Mouse (Mus musculus): Measurements from ENCODE around the gene Vwa8. TPM values are rescaled to one million over a fixed set of nuclear protein-coding genes. Genes with fewer than 3 reads are reported as not detected.

The Vwa8 gene
- polyA plus RNA-seq, 1 experiment: 0.11 TPM

GRCm38 (mm10) chr14:79182801-79183200, 333.9 kb downstream of the Vwa8 start:
- H3K4me3 ChIP-seq (replicated peaks): no peak overlapping the region
- H3K36me3 ChIP-seq (ENCODE audit: control insufficient read depth): no peaks in the 10 kb centered on the region; the same call in 1 of the 2 replicates
- TF ChIP-seq TAL1 (IDR thresholded peaks at IDR 0.05; ENCODE audit: low read length): no peak
- TF ChIP-seq GATA1 (IDR thresholded peaks at IDR 0.05; ENCODE audit: low read length): no peak
- no peaks in the 10 kb centered on the region for H3K4me1 ChIP-seq (ENCODE audit: control insufficient read depth)
- no peaks in the 10 kb centered on the region for H3K9me3 ChIP-seq (ENCODE audit: control insufficient read depth, low read length)
- no peaks in the 10 kb centered on the region for H3K27me3 ChIP-seq (ENCODE audit: control insufficient read depth)

GRCm38 (mm10) chr14:79183261-79183660, 334.4 kb downstream of the Vwa8 start:
- H3K9me3 ChIP-seq (ENCODE audit: control insufficient read depth, low read length): no peaks in the 10 kb centered on the region
- H3K27me3 ChIP-seq (ENCODE audit: control insufficient read depth): no peaks in the 10 kb centered on the region
- H3K4me1 ChIP-seq (ENCODE audit: control insufficient read depth): no peaks in the 10 kb centered on the region
- no peak overlapping the region for H3K4me3 ChIP-seq (replicated peaks)
- no peaks in the 10 kb centered on the region; the same call in 1 of the 2 replicates for H3K36me3 ChIP-seq (ENCODE audit: control insufficient read depth)
- no peak for TF ChIP-seq TAL1 (IDR thresholded peaks at IDR 0.05; ENCODE audit: low read length)
- no peak for TF ChIP-seq GATA1 (IDR thresholded peaks at IDR 0.05; ENCODE audit: low read length)

- TF ChIP-seq TAL1 (IDR thresholded peaks at IDR 0.05; ENCODE audit: low read length): no peak
- TF ChIP-seq GATA1 (IDR thresholded peaks at IDR 0.05; ENCODE audit: low read length): no peak
- H3K4me3 ChIP-seq (replicated peaks): no peak overlapping the region
Observed at GRCm38 (mm10) chr14:79184071-79184470, 335.2 kb downstream of the Vwa8 start.

DNA sequence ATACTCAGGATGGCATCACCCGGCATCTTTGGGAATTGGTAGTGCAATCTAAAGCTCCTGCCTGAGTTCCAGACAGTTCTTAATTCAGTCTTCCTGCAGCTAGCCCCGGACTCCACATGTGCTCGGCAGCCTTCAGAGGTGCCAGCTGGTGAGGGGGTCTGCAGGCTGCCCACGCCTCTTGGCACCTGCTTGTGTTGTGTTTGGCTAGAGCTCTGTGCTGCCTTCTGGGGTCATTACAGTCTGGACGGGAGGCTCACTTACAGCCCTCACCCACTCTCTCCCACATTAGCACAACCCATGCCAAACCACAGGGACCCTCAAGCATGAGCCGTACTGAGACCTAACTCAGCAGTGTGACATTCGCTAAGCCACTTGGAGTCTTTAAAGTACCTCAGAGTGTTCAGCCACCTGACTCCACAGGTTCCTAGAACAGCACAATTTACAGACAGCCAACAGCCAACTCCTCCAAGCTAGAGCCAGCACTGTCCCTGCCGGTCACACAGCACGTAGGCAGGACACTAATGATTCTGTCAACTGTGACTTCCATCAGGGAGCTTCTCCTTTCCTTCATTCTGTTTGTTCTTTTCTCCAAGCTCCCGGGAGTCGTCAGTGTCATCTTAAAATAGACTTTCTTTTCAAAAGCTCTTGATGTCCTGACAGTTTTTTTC, 336.3 kb downstream of the Vwa8 start:
- Histone ChIP-seq H3K27me3 (ENCODE audit: control insufficient read depth) (no peaks in the 10 kb centered on the region), H3K36me3 (ENCODE audit: control insufficient read depth) (no peaks in the 10 kb centered on the region; the same call in 1 of the 2 replicates), H3K4me1 (ENCODE audit: control insufficient read depth) (no peaks in the 10 kb centered on the region), H3K4me3 (replicated peaks) (no peak overlapping the region), H3K9me3 (ENCODE audit: control insufficient read depth, low read length) (no peaks in the 10 kb centered on the region)
- TF ChIP-seq GATA1 (IDR thresholded peaks at IDR 0.05; ENCODE audit: low read length) (no peak), TAL1 (IDR thresholded peaks at IDR 0.05; ENCODE audit: low read length) (no peak)

More at GRCm38 (mm10) chr14:79184071-79184470, 335.2 kb downstream of the Vwa8 start:
- Histone ChIP-seq H3K4me1 (ENCODE audit: control insufficient read depth) (no peaks in the 10 kb centered on the region), H3K9me3 (ENCODE audit: control insufficient read depth, low read length) (no peaks in the 10 kb centered on the region), H3K36me3 (ENCODE audit: control insufficient read depth) (no peaks in the 10 kb centered on the region; the same call in 1 of the 2 replicates), H3K27me3 (ENCODE audit: control insufficient read depth) (no peaks in the 10 kb centered on the region)

- no peaks in the 10 kb centered on the region for H3K9me3 ChIP-seq (ENCODE audit: control insufficient read depth, low read length)
- no peaks in the 10 kb centered on the region for H3K4me1 ChIP-seq (ENCODE audit: control insufficient read depth)
- no peak overlapping the region for H3K4me3 ChIP-seq (replicated peaks)
- no peak for TF ChIP-seq TAL1 (IDR thresholded peaks at IDR 0.05; ENCODE audit: low read length)
- no peak for TF ChIP-seq GATA1 (IDR thresholded peaks at IDR 0.05; ENCODE audit: low read length)
- no peaks in the 10 kb centered on the region for H3K27me3 ChIP-seq (ENCODE audit: control insufficient read depth)
- no peaks in the 10 kb centered on the region; the same call in 1 of the 2 replicates for H3K36me3 ChIP-seq (ENCODE audit: control insufficient read depth)
Observed at GRCm38 (mm10) chr14:79186976-79187375, 338.1 kb downstream of the Vwa8 start.

DNA sequence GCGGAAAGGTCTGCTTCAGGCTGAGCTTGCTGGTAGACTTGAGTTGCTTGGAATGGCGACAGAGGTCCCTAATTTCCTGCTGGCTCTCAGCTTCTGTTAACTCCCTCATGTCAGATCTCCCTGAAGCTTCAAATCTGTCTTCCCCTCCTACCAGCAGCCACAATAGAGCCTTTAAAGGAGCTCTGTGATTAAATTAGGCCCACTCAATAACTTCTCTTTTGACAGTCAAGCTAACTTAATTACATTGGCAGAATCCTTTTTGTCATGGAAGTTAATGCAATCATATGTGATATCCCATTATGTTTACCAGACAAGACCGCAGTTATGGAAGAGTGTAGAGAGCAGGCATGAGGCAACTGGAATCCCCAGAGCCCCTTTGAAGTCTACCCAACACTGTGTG, 347.9 kb downstream of the Vwa8 start:
- H3K27me3 ChIP-seq (ENCODE audit: control insufficient read depth): no peaks in the 10 kb centered on the region
- H3K4me3 ChIP-seq (replicated peaks): no peak overlapping the region
- H3K4me1 ChIP-seq (ENCODE audit: control insufficient read depth): no peaks in the 10 kb centered on the region
- no peaks in the 10 kb centered on the region for H3K36me3 ChIP-seq (ENCODE audit: control insufficient read depth)
- TF ChIP-seq GATA1 (IDR thresholded peaks at IDR 0.05; ENCODE audit: low read length) (no peak), TAL1 (IDR thresholded peaks at IDR 0.05; ENCODE audit: low read length) (no peak)
- no peaks in the 10 kb centered on the region for H3K9me3 ChIP-seq (ENCODE audit: control insufficient read depth, low read length)

DNA sequence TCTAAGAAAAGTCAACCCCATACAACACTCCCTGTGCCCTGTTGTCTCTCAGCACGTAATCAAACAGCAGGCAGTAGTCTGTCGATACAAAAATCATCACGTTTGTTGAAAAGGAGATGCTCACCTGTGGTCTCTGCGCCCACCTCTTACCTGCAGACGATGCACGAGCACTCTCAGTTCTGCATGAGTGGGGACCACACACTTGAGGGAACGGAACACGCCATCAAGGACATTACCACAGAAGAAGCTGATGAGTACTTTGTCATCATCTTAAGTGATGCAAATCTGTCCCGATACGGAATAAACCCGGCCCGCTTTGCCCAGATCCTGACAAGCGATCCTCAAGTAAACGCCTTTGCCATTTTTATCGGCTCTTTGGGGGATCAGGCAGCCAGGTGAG, 349.2 kb downstream of the Vwa8 start:
- Histone ChIP-seq H3K9me3 (ENCODE audit: control insufficient read depth, low read length) (no peaks in the 10 kb centered on the region), H3K27me3 (ENCODE audit: control insufficient read depth) (no peaks in the 10 kb centered on the region), H3K4me1 (ENCODE audit: control insufficient read depth) (no peaks in the 10 kb centered on the region), H3K36me3 (ENCODE audit: control insufficient read depth) (no peaks in the 10 kb centered on the region), H3K4me3 (replicated peaks) (no peak overlapping the region)
- no peak for TF ChIP-seq TAL1 (IDR thresholded peaks at IDR 0.05; ENCODE audit: low read length)
- no peak for TF ChIP-seq GATA1 (IDR thresholded peaks at IDR 0.05; ENCODE audit: low read length)

DNA sequence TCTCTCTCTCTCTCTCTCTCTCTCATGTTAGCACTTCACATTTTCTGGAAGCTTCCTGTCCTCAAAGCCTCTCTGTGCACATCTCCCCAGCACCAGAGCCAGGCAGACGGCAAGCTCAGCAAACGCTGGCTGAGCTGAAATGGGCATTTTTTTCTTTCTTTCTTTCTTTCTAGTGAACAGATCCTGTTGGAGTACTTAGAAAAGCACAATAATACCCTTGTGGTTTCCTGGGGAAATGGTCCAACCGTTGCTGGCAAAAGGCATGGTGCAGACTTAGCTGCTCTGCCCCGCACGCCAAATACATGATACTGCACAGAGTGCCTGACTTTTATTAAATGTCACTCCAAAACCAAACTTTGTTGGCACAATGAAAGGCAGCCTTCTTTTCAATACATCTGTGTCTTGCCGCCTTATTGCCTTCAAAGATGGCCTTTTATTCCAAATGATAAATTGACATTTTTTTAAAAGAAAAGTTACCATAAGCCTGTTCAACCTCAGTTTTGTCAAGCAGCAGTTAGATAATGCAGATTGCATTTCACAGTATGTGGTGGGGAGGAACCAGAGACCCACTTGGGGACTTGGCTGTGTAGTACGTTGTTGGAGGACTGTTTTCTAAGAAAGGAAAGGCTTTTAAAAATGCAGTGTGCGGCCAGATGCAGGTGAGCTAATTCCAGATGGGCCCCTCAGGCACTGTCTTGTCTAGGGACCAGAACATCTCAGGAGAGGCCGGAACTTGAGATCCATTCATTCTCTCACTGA, 351.5 kb downstream of the Vwa8 start:
- Histone ChIP-seq H3K4me1 (ENCODE audit: control insufficient read depth) (no peaks in the 10 kb centered on the region), H3K9me3 (ENCODE audit: control insufficient read depth, low read length) (no peaks in the 10 kb centered on the region), H3K27me3 (ENCODE audit: control insufficient read depth) (no peaks in the 10 kb centered on the region), H3K36me3 (ENCODE audit: control insufficient read depth) (no peaks in the 10 kb centered on the region; the same call in 1 of the 2 replicates), H3K4me3 (replicated peaks) (no peak overlapping the region)
- no peak for TF ChIP-seq GATA1 (IDR thresholded peaks at IDR 0.05; ENCODE audit: low read length)
- TF ChIP-seq TAL1 (IDR thresholded peaks at IDR 0.05; ENCODE audit: low read length): no peak

- Histone ChIP-seq H3K36me3 (ENCODE audit: control insufficient read depth) (no peaks in the 10 kb centered on the region; the same call in 1 of the 2 replicates), H3K9me3 (ENCODE audit: control insufficient read depth, low read length) (no peaks in the 10 kb centered on the region), H3K4me3 (replicated peaks) (no peak overlapping the region), H3K27me3 (ENCODE audit: control insufficient read depth) (no peaks in the 10 kb centered on the region), H3K4me1 (ENCODE audit: control insufficient read depth) (no peaks in the 10 kb centered on the region)
- TF ChIP-seq GATA1 (IDR thresholded peaks at IDR 0.05; ENCODE audit: low read length) (no peak), TAL1 (IDR thresholded peaks at IDR 0.05; ENCODE audit: low read length) (no peak)
Observed at GRCm38 (mm10) chr14:79200892-79201285, 352.0 kb downstream of the Vwa8 start.
